Mouse (Mus musculus) central nervous system, embryonic 11.5 days (tissue): Measurements from ENCODE around the gene Ipo5. TPM values are rescaled to one million over a fixed set of nuclear protein-coding genes. Genes with fewer than 3 reads are reported as not detected.

Experiments used
- polyA plus RNA-seq: library from polyadenylated mRNA; depleted of rRNA; stranded (reverse); fragments of >200 nt; gene quantifications from 2 replicates; pipeline ENCODE4 v1.2.3, GENCODE M21; 2012; rRNA removed

Ipo5 gene
- 145 and 161 TPM in 2 replicates for polyA plus RNA-seq

GRCm38 (mm10) chr14:120910733-120911324, at the start of gene Ipo5:
Ipo5 (plus strand) TSS chr14:120911224.

Other genes starting within 250 kb of the Ipo5 start
- gene Farp1, start 124.0 kb downstream of the Ipo5 start, polyA plus RNA-seq: 31.6 and 66.4 TPM in 2 replicates